Mouse (Mus musculus) ES-E14 (cell line): Measurements from ENCODE around the gene Sirt1.

Experiments
- CHD2 ChIP-seq: IDR thresholded peaks from 2 replicates; pipeline ENCODE4 v1.6.1; 2014; ENCODE audit warnings: mild to moderate bottlenecking, low read depth, low read length, inconsistent platforms
- MAFK ChIP-seq: IDR thresholded peaks from 2 replicates; pipeline ENCODE4 v1.6.1; 2014; ENCODE audit warnings: mild to moderate bottlenecking, low read depth, low read length, inconsistent platforms; ENCODE audit not compliant: insufficient read depth
- ZC3H11A ChIP-seq: IDR thresholded peaks from 2 replicates; pipeline ENCODE4 v1.6.1; 2012; ENCODE audit warnings: low read depth, mild to moderate bottlenecking, inconsistent platforms, low read length, borderline replicate concordance
- ZNF384 ChIP-seq: IDR thresholded peaks from 2 replicates; pipeline ENCODE4 v1.6.1; 2012; ENCODE audit warnings: low read depth, low read length, inconsistent platforms

DNA sequence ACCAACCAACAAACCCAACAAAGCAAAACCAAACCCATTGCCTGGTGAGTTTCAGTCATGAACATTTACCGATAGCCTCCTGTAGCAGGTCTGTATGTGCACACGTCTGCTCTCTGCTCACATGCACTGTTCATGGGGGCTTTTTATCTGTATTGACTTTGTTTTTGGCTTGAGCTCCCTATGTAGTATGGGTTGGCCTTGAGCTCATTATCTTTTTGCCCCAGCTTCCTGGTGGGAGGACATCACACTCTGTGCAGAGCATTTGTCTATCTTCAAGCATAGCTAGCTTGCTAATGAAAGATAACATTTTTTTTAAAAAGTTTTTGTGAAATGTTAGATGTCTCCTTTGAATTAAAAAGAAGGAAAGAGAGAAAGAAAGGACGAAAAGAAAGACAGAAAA is 104.5 kb downstream of the Sirt1 start:
- TF ChIP-seq ZNF384 (no peak), ZC3H11A (no peak), CHD2 (no peak), MAFK (no peak)
